Mouse (Mus musculus) lung, postnatal 25 days (tissue): ENCODE data around the gene Flcn.

ENCODE experiments used
- DNase-seq: peaks from one replicate; pipeline ENCODE4 v3.0.0; 2022; ENCODE audit warnings: low spot score

The Flcn gene

DNA sequence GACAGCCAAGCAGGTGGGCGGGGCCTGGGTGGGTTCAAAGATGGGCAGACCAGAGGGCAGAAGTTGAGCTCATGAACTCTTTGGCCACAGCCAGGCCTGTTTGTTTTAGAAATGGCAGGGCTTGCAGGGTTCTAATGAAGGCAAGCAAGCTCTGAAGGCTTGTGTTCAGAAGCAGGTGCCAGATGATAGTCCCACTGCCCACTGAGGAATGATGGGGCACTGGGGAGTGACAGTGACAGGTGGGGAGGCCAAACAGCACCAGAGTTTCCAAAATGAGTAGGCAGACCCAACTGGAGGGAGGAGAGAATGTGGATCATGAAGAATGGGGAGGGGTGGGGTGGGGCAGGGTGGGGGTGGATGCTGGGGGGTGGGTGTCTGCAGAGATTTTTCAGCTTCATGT is 4.6 kb downstream of the Flcn start:
- no peak for DNase-seq

DNA sequence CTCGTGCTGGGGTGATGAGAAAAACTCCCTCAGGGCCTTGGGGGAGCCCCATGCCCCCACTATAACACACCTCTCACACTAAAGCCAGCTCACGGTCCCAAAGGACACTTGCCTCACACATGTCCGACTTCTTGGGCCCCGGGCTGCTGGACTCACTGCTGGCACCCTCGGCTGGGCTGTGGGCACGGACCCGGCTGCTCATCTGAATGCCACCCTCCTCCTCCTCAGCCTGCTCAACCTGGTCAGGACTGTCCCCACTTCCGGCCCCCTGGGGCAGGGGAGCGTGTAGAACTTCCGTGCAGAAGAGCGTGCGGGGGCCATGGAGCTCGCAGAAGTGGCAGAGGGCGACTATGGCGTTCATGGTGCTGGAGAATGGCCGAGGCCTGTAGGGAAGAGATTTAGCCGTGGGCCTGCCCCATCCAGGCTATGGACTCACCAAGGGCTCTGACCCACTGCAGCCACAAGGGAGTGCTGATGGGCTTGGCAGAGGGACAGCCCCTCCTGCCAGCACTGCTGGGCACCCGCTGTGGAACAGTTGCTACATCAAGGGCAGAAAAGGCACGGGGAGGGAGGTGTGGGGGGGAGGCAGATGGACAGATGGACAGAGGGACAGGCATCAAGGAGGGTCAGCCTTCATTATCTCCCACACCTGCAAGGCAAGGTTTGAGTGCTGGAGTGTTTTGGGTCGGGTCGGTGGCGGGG is 5.3 kb downstream of the Flcn start:
- no peak for DNase-seq

DNA sequence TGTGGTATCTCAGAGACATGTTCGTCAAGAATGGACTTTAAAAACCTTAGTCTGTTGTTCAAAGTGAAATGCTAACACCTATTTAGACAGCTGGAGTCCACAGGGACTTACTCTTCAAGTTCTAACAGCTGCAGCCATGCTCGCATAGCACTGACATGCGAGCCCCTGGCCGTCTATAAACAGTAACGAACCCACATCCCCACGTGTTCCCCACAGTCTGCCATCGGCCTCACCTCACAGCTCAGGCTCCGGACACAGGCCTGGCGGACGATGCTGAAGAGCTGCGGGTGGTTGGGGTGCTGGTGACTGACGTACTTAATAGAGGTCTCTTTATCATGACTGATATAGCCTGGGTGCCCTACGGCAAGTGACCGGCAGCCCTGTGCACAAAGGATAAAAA is 6.3 kb downstream of the Flcn start:
- DNase-seq = no peak

DNA sequence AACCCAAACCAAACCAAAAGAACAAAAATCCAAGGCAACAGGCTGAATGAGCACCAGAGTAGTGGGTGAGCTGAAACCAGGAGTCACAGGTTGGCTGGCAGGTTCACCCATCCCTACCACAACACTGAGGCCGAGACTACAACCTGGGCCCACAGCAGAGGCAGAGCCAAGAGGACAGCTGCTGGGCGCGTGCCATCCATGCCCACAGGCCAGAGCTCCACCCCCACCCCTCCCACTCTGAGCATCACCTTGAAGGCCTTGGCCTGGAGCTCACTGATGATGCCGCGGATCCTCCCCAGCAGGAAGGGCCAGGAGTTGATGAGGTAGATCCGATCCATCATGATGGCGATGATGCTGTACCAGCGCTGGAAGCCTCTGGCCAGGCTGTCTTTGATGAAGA is 7.9 kb downstream of the Flcn start:
- no peak for DNase-seq

DNA sequence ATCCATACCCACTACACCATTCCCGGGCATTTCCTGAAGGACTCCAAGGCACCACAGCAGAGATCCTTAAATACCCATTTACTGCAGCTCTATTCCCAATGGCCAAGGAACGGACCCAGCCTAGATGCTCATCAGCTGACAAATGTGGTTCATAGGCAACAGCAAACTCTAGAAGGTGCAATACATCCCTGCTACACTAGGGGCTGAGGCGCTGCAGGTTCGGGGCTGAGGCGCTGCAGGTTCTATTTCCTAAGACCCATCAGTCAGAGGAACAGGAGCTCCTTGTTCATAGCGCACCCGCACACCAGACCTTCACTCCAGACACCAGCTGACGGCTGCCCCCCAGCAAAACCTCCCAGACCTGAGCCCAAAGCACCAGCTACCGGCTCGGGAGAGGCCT is 9.4 kb downstream of the Flcn start:
- no peak for DNase-seq

DNA sequence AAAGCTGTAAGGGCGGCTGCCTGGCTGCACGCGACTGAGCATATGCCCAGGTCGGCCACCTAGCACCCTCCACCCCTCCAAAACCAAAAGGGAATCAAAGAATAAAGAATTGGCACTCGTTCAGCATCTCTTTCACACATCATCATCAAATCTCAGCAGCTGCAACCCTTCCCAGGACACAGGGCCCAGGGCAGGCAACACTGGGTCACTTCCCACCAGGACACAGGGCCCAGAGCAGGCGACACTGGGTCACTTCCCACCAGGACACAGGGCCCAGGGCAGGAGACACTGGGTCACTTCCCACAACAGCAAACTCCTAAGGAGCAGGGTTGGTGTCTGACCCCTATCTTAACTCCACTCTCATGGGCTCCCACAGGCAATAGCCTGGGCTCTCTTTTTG is 16.4 kb downstream of the Flcn start:
- no peak for DNase-seq

DNA sequence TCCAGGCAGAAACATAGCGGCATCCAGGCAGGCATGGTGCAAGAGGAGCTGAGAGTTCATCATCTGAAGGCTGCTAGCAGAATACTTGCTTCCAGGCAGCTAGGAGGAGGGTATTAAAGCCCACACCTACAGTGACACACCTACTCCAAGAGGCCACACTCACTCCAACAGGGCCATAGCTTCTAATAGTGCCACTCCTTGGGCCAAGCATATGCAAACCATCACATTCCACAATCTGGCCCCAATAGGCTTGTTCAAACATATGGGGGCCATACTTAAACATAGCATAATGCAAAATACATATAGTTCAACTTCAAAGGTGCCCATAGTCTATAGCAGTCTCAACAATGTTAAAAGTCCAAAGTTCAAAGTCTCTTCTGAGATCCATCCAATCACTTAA is 20.5 kb downstream of the Flcn start:
- no peak for DNase-seq

DNA sequence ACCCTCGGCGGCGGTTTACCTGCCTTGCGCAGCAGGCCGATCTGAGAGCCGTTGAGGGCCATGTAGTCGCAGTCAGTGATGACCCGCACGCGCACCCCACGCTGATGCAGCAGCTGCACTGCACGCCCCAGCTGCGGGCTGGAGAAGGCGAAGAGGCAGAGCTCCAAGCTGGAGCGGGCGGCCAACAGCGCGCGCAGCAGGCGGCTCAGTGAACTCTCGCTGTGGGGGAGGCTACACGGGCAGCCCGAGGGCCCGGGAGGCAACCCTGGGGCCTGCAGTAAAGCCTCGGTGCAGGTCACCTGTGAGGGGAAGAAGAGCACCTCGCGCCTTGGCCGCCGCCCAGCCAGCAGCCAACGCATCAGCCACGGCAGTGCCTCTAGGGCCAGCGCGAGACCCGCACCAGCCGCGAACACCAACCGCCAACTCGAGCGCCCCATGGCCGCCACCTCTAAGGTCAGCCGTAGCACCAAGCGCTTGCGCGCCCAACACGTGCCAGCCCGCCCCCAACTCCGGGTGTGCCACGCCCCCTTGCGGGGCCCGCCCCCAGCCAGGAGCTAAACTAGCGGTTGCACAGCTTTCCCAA is 22.5 kb downstream of the Flcn start, which contains the start of gene Pld6:
Gene Pld6 (minus strand): TSS at position 447 of the 583 bp plus-strand sequence.
- peak; percentile 68 for DNase-seq

DNA sequence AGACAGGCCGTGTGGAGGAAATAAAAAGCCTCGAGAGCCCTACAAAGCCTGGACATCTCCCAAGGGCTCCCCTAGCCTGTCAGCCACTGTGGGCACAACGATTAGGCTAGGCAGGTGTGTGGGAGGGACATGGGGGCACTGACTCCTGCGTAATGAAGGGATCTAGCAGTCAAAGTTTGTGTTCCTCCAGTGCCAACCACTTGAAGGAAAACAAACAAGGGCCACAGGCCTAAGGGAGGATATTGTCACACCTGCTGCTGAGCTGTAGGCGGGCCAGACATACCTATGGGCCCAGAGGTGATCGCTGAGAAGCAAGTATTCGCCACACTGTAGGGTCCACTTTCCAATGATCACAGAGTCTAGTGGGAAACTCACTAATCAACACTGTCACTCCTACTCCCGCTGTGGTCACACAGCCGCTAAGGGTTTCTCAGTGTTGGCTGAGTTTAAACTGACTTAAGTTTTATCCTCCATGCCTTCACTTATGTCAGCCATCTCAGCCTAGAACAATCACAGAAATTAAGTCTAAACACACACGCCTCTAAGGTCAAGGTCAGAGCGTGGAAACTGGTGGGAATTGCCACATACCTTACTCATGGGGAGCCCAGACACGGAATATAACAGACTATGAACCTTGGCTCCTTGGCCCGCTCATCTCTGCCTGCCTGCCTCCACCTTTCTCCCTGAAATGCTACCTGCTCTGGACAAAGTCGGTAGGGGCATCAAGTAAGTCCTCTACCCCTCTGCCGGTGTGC is 23.2 kb downstream of the Flcn start:
- DNase-seq = peak; percentile 26

DNA sequence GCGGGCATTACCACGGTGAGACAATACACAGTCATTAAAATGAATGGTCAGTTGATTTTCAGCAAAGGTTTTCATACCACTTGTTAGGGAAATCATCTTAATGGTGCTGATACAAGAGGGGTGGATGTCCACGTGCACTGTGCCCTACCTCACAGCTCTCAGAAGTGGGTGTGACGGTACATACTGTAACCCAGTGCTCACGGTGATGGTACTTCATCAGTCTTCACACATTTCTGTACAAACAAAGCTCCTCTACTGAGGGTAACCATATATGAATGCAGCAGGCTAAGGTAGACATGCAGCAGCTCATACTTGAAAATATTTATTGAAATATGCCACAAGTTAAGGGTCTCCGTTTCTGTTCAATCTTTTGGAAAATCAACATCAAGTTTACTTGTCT is 26.2 kb downstream of the Flcn start:
- peak; percentile 73 for DNase-seq

DNA sequence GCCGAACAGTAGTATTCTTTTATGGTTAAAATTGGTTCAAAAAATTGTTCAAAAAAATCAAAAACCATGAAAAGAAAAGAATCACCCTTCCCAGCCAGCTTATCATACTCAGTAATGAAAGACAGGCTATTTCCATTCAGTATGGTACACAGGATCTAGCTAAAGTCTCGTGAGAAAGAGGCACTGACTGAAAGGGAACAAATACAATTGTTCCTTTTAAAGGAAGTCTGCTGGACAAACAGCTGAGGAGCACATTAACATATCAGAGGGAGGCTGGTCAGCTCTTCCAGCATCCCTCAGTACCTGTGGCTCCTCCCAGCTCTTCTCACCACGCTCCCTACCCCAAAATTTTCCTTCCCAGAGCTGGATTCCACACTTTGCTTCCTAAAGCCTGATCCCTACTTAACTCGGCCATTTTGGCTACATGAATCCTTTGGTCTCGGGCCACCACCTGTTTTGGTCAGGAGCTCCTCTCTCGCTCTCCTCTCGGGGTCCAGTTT is 27.7 kb downstream of the Flcn start:
- no peak for DNase-seq

DNA sequence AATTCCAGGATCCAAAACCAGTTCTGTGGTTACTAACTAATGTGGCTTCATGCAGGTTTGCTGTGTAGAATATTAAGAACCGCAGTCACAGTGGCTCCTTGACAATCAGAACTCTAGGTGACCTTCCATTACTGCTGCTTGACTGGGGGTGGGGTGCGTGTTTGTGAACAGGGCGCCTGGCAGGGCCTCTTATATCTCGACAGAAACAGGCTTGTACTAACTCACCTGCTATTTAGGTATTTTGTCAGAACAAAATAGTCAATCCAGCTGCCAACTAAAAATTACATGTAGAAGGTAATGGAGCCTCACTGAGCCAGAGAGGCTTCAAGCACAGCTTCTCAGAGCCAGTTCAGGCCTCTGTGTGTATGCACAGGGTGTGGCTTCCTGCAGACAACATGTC is 29.6 kb downstream of the Flcn start:
- DNase-seq = no peak

DNA sequence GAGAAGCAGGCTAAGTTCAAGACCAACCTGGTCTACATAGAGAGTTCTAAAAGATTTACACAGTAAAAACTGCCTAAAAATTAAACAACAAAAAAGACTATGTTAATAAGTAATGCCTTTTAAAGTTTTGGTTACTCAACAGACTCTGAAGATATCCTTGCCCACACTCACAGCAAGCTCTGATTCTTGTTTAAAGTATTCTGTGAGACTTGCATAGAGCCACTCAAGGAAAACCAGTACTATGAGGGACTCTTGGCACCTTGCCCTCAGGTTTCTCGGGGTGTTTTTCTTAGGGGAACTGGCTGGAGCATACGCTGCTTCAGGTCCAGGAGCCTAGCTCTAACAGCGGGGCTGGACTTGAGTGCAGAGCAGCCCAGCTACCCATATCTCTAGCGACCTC is 30.4 kb downstream of the Flcn start:
- DNase-seq = no peak

DNA sequence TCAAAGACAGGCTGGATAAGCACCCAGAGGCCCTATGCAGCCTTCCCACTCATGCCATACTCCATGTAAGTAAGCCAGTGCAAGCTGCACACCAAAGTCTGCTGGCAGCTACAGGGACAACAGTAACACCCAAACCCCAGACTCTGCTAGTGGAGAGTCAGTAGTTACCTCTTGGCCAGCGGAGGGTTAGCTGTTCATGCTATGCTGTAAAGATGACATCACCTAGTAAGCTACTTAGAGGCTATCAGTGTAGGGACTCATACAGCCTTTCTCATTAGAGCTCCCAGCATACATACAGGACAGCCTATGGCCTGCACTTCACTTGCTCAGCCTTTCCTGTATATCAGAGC is 31.0 kb downstream of the Flcn start:
- no peak for DNase-seq

DNA sequence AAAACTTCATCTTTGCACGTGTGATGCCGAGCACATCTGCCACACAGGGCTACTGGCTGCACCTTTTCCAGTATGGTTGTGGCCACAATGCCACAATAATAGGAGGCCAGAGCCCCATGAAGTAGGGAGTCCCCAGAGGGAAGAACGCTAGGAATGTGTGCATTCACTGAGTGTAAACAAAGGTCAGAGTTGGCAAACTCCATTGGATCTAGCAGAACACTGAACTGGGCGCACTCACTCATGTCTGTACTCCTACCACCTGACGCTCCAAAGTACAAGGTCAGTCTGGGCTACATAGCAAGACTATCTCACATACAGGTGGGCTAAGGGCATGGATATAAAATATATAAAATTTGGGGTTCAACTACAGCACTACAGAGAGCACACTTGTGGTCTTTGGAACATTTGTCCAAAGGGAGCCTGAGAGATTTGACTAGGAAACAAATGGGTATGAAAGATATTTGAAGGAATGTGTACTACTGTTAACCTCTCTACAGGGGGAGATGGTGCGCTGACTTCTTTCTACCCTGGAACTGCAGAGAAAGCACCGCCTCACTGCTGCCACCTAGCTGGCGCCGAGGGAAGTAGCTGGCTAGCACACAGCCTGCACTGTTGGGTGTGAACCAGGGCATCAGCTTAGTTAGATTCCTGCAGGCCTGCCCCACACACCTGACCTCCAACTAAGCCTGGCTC is 31.5 kb downstream of the Flcn start:
- DNase-seq = peak; percentile 77

DNA sequence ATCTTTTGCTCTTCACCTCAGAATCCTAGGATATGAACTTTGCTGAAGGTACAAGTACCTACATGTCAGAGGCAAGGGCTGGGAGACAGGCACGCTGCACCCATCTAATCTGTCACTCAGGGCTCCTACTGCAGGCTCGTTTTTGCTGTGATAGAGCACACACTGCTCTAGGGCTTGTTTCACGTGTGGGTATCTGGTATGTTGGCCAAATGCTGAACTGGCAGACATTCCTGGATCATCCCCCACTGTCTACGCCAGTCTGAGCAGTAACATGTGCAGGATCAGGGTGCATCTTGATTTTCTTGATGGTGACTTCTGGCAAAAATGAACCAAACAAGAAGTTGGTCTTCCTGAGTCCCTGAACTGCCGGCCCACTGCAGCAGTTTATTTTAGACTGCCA is 32.6 kb downstream of the Flcn start:
- DNase-seq = no peak

DNA sequence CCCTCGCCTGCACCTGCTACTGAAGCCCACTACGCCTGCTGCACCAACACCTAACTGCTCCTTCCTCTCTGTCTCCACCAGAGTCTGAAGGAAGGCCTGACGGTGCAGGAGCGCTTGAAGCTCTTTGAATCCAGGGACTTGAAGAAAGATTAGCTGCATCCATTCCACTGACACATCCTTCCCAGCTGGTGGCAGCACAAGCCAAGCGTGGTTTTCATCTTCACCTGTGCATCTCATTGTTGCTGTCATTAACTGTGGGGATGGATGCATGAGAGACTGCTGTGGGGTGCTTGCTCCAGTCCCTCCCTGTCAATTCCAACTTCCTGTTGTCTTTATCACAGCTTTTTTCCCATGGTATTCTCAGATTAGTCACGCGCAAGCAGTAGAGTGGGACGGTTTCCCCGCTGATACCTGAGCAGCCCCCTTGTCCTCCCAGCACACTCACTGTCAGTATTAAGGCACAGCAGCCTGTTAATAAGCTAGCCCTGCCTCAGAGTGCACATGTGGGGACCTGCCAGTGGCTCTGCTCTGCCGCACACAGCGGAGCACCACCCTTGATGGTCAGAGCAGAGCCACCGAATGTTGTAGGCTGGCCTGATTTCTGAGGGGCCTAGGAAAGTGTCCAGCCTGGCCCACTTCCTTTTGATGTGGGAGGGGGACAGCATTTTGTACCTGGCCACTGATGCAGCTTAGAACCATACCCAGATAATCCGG is 34.2 kb downstream of the Flcn start:
- no peak for DNase-seq

DNA sequence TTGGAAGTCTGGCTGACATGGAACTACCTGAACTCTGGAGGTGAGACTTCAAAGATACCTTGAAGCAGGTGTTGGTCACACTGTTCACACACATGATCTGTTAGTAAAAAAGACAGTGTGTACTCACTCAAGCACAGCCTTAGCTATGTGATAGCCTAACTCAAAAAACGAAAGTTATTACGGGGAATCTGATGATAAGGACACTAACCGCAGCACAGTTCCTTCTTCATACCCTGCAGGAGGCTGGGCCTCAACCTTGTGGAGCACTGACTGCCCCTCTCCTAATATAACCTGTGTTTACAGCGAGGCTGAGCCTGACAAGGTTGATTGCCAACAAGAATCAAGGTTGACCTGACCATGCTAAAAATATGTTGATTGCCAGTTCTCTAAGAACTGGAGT is 35.3 kb downstream of the Flcn start:
- no peak for DNase-seq

DNA sequence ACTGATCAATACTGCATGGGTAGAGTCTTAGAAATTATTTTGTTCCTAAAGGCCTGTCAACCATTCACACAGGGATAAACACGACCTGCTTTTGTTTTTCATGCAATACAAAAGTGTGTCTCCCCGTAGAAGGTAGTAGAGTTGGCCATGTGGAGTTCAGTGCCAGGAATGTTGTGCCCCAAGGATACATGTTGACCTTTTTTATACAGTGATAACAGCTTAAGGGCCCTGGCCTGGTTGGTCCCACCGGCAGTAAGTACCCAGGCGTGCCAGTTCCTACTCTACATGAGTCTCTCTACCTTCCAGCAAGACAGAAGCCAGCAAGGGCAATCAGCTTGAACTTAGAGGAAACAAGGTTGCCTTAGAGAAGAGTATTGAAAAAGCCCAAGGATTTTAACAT is 36.9 kb downstream of the Flcn start:
- no peak for DNase-seq

DNA sequence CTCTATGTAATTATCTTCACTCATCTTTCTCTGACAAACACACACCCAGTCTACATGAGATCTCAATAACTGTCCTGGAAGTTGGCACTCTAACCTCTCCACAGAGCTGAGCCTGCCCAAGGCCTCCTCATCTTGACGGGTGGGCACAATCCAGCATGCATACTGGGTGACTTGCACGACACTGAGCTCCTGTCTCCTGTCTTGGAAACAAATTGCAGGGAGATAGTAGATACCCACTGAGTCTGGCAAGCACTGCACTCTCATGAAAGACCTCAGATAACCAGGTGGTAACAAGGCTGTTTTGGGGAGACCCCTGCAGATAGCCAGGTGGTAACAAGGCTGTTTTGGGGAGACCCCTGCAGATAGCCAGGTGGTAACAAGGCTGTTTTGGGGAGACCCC is 37.5 kb downstream of the Flcn start:
- DNase-seq = no peak

DNA sequence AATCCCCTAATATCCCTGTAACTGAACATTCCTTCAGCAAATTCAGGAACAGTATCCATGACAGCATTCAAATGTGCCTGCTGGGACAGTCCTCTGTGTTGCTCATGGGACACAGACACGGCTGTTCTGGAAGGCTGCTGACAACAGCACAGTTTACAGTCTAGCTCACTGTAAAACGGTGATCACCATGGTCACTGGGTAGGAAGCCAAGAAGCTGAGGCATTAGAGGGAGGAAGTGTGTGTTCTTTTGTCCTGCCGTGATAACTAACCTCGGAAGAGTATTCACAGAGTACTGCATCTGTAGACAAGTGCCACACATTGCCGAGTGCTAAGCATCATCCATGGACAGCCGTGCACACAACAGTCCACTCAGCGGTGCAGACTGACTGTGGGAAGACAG is 39.1 kb downstream of the Flcn start:
- DNase-seq = no peak

DNA sequence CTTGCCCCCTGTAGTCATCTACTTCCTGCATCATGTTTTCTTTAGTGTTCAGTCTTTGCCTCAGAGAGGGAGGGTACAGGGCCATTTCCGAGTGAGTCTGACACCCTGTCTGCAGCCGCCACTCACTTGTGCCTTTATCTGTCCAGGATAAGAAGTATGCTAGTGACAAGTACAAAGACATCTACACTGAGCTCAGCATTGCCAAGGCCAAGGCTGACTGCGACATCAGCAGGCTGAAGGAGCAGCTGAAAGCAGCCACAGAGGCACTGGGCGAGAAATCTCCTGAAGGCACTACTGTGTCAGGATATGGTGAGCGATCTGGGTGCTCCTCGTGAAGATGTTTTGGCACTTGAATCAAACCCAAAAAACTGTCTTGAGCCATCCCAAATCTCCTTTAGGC is 40.1 kb downstream of the Flcn start:
- no peak for DNase-seq
